Mouse (Mus musculus): ENCODE measurements at regions not wholly inside any gene's neighbourhood (a gene's known extent, or its start where the extent isn't known, plus 50 kb on each side); places are given as distances from the start of the nearest gene placed in this dataset.
A peak's percentile ranks its signal among the peaks of the same experiment; 100 is the strongest.

- no peak for DNase-seq (ENCODE audit: low spot score in 2 of 2)
Observed at GRCm38 (mm10) chr6:143437367-143438271, 270.6 kb downstream of the Etnk1 start.

- DNase-seq (ENCODE audit: low spot score in 2 of 2), result no peak
Observed at GRCm38 (mm10) chr6:143438272-143438591, 271.2 kb downstream of the Etnk1 start.

DNA sequence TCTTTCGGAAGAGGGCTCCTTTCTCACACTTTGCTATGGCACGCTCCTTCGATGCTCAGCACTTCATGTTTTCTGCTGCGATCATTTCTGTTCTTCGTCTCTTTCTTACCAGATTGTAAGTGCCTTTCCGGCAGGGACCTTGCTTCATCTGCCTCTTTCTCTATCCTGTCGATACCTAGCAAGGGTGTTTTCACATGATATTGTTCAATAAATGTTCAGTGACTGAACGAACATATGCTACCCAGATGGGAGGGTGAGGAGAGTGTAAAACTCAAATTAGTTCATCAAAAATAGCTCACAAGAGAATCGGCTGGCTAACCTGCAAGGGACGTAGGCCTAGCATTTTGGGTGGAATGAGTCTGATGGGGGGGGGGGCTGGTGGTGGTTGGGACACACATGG is 272.5 kb downstream of the Etnk1 start:
- no peak for DNase-seq (ENCODE audit: low spot score in 2 of 2)

GRCm38 (mm10) chr6:143440237-143440950 is 273.4 kb downstream of the Etnk1 start:
- DNase-seq (ENCODE audit: low spot score in 2 of 2), result no peak

GRCm38 (mm10) chr6:143442361-143442760 is 275.3 kb downstream of the Etnk1 start:
- DNase-seq (ENCODE audit: low spot score in 2 of 2), result no peak

DNA sequence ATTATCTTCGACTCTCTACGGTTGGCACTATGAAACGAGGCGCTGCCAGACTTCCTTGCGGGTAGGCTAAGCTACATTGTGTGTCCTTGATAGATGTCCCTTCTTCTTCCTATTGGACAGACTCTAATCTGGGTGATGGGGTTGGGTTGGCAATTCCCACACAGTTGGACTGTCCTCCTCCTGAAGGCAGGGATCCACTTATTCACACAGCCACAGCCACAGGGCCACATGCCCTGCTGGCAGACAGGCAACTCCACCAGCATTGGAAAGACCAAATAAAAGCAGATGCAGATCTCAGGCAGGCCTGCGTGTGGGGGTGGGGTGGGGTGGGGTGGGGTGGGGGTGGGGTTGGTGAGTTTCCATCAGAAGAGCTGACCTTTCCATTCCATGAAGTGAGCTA is 276.4 kb downstream of the Etnk1 start:
- DNase-seq (ENCODE audit: low spot score in 2 of 2), result no peak

- DNase-seq (ENCODE audit: low spot score in 2 of 2), result no peak
Observed at GRCm38 (mm10) chr6:143444782-143445181, 277.8 kb downstream of the Etnk1 start.

GRCm38 (mm10) chr6:143445834-143446552 is 279.0 kb downstream of the Etnk1 start:
- DNase-seq (ENCODE audit: low spot score in 2 of 2), result peak in 1 of 2 experiments; percentile 55

- DNase-seq (ENCODE audit: low spot score in 2 of 2), result peak in 1 of 2 experiments; percentile 44
Observed at GRCm38 (mm10) chr6:143447060-143447459, 280.0 kb downstream of the Etnk1 start.

- peak in 1 of 2 experiments; percentile 57 for DNase-seq (ENCODE audit: low spot score in 2 of 2)
Observed at GRCm38 (mm10) chr6:143449071-143449470, 282.1 kb downstream of the Etnk1 start.

DNA sequence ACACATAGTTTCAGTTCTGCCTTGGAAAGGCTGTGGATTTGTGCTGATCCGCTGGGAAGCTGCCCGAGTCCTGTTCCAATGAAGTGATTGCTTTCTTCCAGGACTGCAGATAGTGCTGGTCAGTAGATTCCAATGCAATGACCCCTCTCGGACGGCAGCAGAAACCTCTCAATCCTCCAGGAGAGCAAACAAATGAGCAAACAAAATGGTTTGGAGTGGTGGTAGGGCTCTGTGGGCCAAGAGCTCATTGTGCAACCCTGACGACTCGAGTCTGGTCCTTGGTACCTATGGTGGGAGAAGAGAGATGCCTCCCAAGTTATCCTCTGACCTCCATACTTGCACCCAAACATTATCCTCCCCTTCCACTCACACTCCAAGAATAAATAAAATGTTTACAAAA is 284.8 kb downstream of the Etnk1 start:
- peak in 1 of 2 experiments; percentile 49 for DNase-seq (ENCODE audit: low spot score in 2 of 2)

DNA sequence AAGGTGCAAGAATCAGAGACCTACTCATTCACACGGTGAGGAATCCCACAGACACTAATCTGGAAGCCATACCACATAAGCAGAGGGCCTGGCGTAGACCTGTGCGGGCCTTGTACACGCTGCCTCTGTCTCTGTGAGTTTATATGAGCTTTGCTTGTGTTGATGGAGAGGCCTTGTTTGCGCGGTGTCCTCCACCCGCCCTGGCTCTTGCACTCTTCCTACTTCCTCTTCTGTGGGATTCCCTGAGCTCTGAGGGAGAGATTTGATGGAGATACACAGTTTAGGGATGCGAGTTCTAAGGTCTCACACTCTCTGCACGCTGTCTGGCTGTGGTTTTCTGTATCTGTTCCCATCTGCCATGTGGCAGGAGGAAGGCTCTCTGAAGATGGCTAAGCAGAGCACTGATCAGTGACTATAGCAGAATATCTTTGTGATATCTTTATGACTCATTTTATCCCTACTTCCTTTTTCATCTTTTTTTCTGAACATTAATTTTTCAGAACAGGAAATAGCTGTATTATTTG is 287.7 kb downstream of the Etnk1 start:
- DNase-seq (ENCODE audit: low spot score in 2 of 2), result peak in 1 of 2 experiments; percentile 14

DNA sequence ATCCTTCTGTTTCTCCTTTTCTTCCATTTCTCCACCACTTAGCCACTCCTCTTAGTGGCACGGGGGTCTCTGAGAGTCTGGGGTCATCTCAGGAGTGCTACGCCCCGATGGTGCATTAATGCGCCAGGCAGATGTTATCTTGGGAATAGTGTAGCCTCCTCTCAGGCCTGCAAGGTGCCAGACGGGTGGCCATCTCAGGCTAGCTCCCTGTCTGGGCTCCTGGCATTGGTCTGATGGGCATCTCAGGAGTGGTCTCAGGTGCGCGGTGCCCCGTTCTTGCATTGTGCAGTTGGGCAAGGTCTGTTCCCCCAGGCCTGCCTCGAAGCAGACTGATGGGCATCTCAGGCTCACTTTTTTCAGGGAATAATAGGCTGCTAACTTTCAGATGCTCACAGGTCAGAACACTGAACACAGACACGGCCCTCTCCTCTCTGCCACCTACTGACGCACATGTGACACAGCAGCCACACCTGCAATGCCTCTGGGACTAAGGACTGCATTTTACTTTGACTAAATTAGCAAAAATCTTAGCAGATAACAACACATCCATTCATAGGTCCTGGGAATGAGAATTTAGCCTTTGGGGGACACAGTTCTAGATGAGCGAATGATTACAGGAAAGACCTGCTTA is 298.0 kb downstream of the Etnk1 start:
- no peak for DNase-seq (ENCODE audit: low spot score in 2 of 2)

GRCm38 (mm10) chr6:143472676-143473075 is 305.7 kb downstream of the Etnk1 start:
- DNase-seq (ENCODE audit: low spot score in 2 of 2), result peak; percentile 4 to 10

- DNase-seq (ENCODE audit: low spot score in 2 of 2), result peak; percentile 5 to 50
Observed at GRCm38 (mm10) chr6:143474396-143474795, 307.4 kb downstream of the Etnk1 start.

- DNase-seq (ENCODE audit: low spot score in 2 of 2), result peak; percentile 12 to 44
Observed at GRCm38 (mm10) chr6:143475296-143475695, 308.3 kb downstream of the Etnk1 start.

DNA sequence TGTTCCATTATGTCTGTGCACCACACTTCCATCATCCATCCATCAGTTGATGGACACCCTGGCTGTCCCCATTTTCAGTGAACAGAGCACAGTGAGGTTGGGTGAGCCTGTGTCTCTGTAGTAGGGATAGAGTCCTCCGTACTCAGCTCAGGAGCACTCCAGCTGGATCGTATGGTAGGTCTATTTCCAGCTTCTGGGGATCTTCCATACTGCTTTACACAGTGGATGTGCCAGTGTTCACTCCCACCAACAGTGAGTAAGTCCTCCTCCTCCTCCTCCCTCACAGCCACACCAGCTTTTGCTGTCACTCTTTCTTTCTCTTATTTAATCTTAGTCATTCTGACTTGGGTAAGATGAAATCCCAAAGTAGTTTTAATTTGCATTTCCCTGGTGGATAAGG is 310.4 kb downstream of the Etnk1 start:
- peak in 1 of 2 experiments; percentile 5 for DNase-seq (ENCODE audit: low spot score in 2 of 2)

- DNase-seq (ENCODE audit: low spot score in 2 of 2), result no peak
Observed at GRCm38 (mm10) chr6:143479239-143479638, 312.2 kb downstream of the Etnk1 start.

GRCm38 (mm10) chr6:143479701-143480388 is 312.8 kb downstream of the Etnk1 start:
- peak in 1 of 2 experiments; percentile 7 for DNase-seq (ENCODE audit: low spot score in 2 of 2)

GRCm38 (mm10) chr6:143482272-143482671 is 315.3 kb downstream of the Etnk1 start:
- DNase-seq (ENCODE audit: low spot score in 2 of 2), result peak in 1 of 2 experiments; percentile 13

- no peak for DNase-seq (ENCODE audit: low spot score in 2 of 2)
Observed at GRCm38 (mm10) chr6:143482868-143483267, 315.8 kb downstream of the Etnk1 start.

Data from urinary bladder, postnatal 4 days (tissue).